Mouse (Mus musculus): Measurements from ENCODE around the gene Hlcs. TPM values are rescaled to one million over a fixed set of nuclear protein-coding genes. Genes with fewer than 3 reads are reported as not detected.
"Not testable (repeated sequence)": the region's sequence is repeated elsewhere in the genome, so short reads cannot be mapped to it uniquely, and the experiment has no call there.

Gene Hlcs
- polyA plus RNA-seq, 1 experiment, result 6.9 TPM

DNA sequence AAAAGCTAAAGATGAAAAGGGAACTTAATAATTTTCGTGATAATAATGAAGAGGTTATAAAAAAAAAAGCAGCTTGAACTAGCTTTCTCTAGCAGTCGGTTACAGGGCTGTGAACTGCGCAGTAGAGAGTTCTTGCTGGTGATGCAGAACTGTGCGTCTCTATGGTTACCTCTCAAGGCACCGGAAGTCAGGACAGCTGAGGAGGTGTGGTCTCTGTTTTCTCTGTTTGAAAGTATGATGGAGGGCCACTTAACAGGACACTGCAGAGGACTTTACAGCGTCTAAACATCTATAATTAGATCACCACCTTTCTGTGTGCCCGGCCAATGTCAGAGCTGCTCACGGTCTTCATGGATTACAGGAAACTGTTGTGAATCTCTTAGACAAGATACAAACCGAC, 41.1 kb upstream of the Hlcs start:
- Histone ChIP-seq H3K27ac (ENCODE audit: insufficient read depth, low read depth, low read length) (no peak overlapping the region), H3K4me3 (ENCODE audit: insufficient read depth, low read depth, low read length) (no peak overlapping the region), H3K27me3 (replicated peaks; ENCODE audit: control insufficient read depth, insufficient read depth, low read length) (no peaks in the 10 kb centered on the region), H3K4me1 (ENCODE audit: control insufficient read depth, insufficient read depth, low read length) (no peaks in the 10 kb centered on the region; the same call in 1 of the 2 replicates), H3K36me3 (ENCODE audit: control insufficient read depth, insufficient read depth, low read length) (no peaks in the 10 kb centered on the region)
- DNase-seq, result peak; percentile 15
- whole genome bisulfite sequencing, result 24% methylated on average over 9 of the region's 9 CpGs
- no peak for TF ChIP-seq CTCF (conservative IDR thresholded peaks at IDR 0.05; ENCODE audit: insufficient read depth, insufficient read length, low read depth, low read length)
- no peak for TF ChIP-seq POLR2A (IDR thresholded peaks at IDR 0.05; ENCODE audit: low read depth, low read length)

DNA sequence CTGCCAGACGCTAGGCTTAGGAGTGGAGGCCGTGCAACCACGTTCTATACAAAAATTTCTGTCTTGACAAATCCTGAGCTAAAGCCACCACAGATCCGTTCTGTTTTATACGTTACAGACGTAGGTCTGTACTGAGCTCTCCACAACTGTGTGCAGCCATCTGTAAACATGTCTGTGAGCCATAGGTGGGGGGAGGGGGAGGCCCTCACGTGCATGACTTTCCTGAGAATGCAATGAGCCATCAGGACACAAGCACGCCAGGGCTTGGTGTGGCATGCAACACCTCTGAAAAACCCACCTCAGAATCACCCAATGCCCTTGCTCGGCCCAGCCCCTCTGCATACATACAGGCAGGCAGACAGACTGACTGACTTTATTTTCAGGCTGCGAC, 36.9 kb upstream of the Hlcs start:
- Histone ChIP-seq H3K27me3 (replicated peaks; ENCODE audit: control insufficient read depth, insufficient read depth, low read length) (no peaks in the 10 kb centered on the region), H3K27ac (ENCODE audit: insufficient read depth, low read depth, low read length) (no peak overlapping the region), H3K4me1 (ENCODE audit: control insufficient read depth, insufficient read depth, low read length) (no peaks in the 10 kb centered on the region; the same call in 1 of the 2 replicates), H3K4me3 (ENCODE audit: insufficient read depth, low read depth, low read length) (no peak overlapping the region), H3K36me3 (ENCODE audit: control insufficient read depth, insufficient read depth, low read length) (no peaks in the 10 kb centered on the region)
- 56% methylated on average over 10 of the region's 10 CpGs for WGBS
- TF ChIP-seq CTCF (conservative IDR thresholded peaks at IDR 0.05; ENCODE audit: insufficient read depth, insufficient read length, low read depth, low read length), result no peak
- TF ChIP-seq POLR2A (IDR thresholded peaks at IDR 0.05; ENCODE audit: low read depth, low read length), result no peak
- no peak for DNase-seq

DNA sequence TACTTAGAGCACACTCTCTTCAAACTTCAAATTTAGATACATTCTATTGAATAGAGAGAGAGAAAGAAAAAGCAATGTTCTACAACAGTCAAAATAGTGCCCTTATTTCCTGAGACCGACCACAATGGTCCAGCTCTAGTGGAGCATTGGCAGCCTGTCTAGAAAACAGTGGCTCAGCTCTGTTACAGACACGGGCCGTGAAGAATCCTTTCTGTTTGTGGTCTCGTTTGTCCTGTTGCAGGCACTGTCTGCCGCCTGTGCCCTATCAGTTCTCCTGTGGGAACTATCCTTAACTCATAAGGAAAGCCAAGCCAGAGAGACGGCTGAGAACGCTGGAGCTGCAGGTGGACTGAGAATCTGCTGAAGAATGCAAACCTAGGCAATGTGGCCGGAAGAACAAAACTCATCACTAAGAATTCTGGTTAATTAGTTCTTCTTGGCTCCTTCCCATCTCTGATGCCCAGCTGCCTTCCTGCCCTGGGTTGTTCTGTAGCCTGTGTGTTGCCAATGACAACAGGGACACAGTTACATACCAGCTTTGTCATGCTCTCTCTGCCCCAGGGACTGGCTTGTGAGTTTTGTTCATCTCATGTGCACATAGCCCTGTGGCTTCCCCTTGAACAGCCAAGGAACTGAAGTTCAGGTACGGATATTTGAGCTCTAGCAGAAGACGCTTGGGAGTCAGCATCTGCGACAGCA, 36.4 kb upstream of the Hlcs start:
- H3K36me3 ChIP-seq (ENCODE audit: control insufficient read depth, insufficient read depth, low read length), result no peaks in the 10 kb centered on the region
- no peak for TF ChIP-seq CTCF (conservative IDR thresholded peaks at IDR 0.05; ENCODE audit: insufficient read depth, insufficient read length, low read depth, low read length)
- no peak for TF ChIP-seq POLR2A (IDR thresholded peaks at IDR 0.05; ENCODE audit: low read depth, low read length)
- no peaks in the 10 kb centered on the region for H3K27me3 ChIP-seq (replicated peaks; ENCODE audit: control insufficient read depth, insufficient read depth, low read length)
- peak; percentile 59 for DNase-seq
- H3K4me1 ChIP-seq (ENCODE audit: control insufficient read depth, insufficient read depth, low read length), result no peaks in the 10 kb centered on the region; the same call in 1 of the 2 replicates
- no peak overlapping the region for H3K27ac ChIP-seq (ENCODE audit: insufficient read depth, low read depth, low read length)
- H3K4me3 ChIP-seq (ENCODE audit: insufficient read depth, low read depth, low read length), result no peak overlapping the region
- WGBS, result 43% methylated on average over 11 of the region's 11 CpGs

DNA sequence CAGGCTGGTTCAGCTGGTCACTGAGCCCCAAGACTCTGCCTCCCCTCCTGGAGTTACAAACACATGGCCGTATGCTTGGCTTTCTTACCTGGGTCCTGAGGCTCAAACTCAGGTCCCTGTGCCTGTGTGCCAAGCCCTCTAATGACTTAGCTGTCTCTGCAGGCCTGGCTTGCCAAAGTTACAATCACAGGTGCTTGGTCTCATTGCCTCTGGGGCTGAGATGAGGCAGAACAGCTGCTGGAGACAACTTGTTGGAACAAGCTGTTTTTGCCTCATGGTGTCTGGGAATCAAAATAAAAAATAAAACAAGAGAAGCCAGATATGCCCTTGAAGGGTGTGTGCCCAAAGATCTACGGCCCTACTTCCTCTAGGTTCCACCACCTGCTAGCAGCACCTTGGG, 35.4 kb upstream of the Hlcs start:
- no peak for DNase-seq
- no peaks in the 10 kb centered on the region for H3K27me3 ChIP-seq (replicated peaks; ENCODE audit: control insufficient read depth, insufficient read depth, low read length)
- no peak for TF ChIP-seq CTCF (conservative IDR thresholded peaks at IDR 0.05; ENCODE audit: insufficient read depth, insufficient read length, low read depth, low read length)
- no peak for TF ChIP-seq POLR2A (IDR thresholded peaks at IDR 0.05; ENCODE audit: low read depth, low read length)
- no peak overlapping the region for H3K27ac ChIP-seq (ENCODE audit: insufficient read depth, low read depth, low read length)
- 91% methylated on average over 2 of the region's 2 CpGs for WGBS
- no peak overlapping the region for H3K4me3 ChIP-seq (ENCODE audit: insufficient read depth, low read depth, low read length)
- H3K36me3 ChIP-seq (ENCODE audit: control insufficient read depth, insufficient read depth, low read length), result no peaks in the 10 kb centered on the region
- H3K4me1 ChIP-seq (ENCODE audit: control insufficient read depth, insufficient read depth, low read length), result no peaks in the 10 kb centered on the region; the same call in 1 of the 2 replicates

DNA sequence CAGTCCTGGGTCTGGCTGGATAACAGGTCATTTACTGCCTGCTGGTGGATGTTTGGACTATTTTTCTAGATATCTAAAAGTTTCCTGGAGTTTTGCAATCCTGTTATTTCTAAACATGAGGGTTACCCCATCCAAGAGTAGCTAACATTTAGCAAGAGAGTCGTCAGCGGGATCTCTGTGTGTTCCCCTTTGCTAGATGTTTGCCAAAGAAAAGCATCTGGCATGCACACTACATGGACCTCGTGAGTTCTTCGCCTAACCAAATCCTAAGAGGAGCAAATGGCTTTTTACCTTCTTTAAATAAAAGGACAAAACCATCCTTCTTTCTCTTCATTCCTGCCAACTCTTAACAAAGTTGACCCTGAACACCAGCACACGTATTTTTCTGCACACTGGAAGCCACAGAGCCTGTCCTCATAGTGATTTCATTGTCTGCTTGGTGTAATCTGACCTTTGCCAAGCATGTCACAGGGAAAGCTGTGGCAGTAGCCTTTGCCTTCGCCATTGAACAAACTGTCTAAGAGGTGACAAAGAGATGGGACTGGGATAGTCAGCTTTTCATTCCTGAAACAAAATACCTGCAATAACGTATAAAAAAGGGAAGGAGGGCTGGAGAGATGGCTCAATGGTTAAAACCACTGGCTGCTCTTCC, 33.8 kb upstream of the Hlcs start:
- TF ChIP-seq POLR2A (IDR thresholded peaks at IDR 0.05; ENCODE audit: low read depth, low read length) (no peak), CTCF (conservative IDR thresholded peaks at IDR 0.05; ENCODE audit: insufficient read depth, insufficient read length, low read depth, low read length) (no peak)
- Histone ChIP-seq H3K4me3 (ENCODE audit: insufficient read depth, low read depth, low read length) (no peak overlapping the region), H3K36me3 (ENCODE audit: control insufficient read depth, insufficient read depth, low read length) (no peaks in the 10 kb centered on the region), H3K27me3 (replicated peaks; ENCODE audit: control insufficient read depth, insufficient read depth, low read length) (no peaks in the 10 kb centered on the region), H3K27ac (ENCODE audit: insufficient read depth, low read depth, low read length) (no peak overlapping the region), H3K4me1 (ENCODE audit: control insufficient read depth, insufficient read depth, low read length) (no peaks in the 10 kb centered on the region; the same call in 1 of the 2 replicates)
- no peak for DNase-seq
- WGBS, result 84% methylated on average over 7 of the region's 7 CpGs

DNA sequence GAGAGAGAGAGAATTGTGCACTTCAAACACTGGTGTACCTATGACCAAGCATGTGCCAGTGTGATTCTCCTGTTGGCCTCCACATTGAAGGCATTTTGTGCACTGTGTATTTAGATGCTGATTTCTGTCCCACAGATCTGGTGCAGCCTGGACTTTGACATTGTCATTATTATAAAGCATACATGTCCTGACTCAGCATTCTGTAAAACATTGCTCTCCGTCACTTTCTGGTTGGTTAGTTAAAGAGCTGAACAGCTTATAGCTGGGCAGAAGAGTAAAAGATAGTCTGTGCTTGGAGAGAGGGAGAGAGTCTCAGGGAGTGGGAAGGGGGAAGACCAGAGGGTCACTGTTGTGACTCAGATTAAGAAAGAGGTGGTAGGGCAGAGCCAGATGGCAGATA, 32.4 kb upstream of the Hlcs start:
- no peak for DNase-seq
- TF ChIP-seq POLR2A (IDR thresholded peaks at IDR 0.05; ENCODE audit: low read depth, low read length) (no peak), CTCF (conservative IDR thresholded peaks at IDR 0.05; ENCODE audit: insufficient read depth, insufficient read length, low read depth, low read length) (no peak)

DNA sequence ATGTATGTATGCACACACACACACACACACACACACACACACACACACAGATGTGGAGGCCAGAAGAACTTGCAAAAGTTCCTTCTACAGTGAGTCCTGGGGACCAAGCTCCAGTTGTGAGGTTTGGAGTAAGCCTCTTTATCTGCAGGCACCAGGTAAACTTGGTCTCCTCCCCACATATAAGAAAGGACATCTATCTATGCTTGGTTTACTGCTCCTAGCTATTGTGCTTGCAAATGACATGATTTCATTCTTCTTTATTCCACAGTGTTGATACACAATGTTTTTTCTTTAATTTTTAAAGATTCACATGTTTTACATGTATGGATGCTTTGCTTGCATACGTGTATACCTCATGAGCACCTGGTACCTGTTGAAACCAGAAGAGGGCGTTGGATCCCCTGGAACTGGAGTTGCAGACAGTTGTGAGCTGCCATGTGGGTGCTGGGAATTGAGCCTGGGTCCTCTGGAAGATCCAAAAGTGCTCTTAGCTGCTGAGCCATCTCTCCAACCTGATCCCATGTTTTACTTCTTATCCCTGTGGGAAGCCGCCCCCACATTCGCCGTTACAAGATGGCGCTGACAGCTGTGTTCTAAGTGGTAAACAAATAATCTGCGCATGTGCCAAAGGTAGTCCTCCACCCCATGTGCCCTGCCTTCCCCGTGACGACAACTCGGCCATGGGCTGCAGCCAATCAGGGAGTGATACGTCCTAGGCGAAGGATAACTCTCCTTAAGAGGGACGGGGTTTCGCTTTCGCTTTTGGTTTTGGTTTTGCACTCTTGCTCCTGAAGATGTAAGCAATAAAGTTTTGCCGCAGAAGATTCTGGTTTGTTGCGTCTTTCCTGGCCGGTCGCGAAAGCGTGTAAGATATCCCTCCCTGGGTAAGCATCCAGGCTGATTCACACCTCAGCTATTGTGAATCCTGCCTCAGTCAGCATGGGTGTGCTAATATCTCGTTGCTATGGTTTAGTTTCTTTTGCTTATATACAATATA, 26.1 kb upstream of the Hlcs start:
- H3K4me1 ChIP-seq (ENCODE audit: control insufficient read depth, insufficient read depth, low read length); H3K27me3 ChIP-seq (replicated peaks; ENCODE audit: control insufficient read depth, insufficient read depth, low read length); H3K4me3 ChIP-seq (ENCODE audit: insufficient read depth, low read depth, low read length); H3K36me3 ChIP-seq (ENCODE audit: control insufficient read depth, insufficient read depth, low read length); DNase-seq; H3K27ac ChIP-seq (ENCODE audit: insufficient read depth, low read depth, low read length): not testable (repeated sequence)
- WGBS, result 94% methylated on average over 21 of the region's 22 CpGs

More for the DNA sequence above, 32.4 kb upstream of the Hlcs start:
- H3K4me1 ChIP-seq (ENCODE audit: control insufficient read depth, insufficient read depth, low read length), result no peaks in the 10 kb centered on the region; the same call in 1 of the 2 replicates
- H3K4me3 ChIP-seq (ENCODE audit: insufficient read depth, low read depth, low read length), result no peak overlapping the region
- H3K36me3 ChIP-seq (ENCODE audit: control insufficient read depth, insufficient read depth, low read length), result no peaks in the 10 kb centered on the region
- H3K27ac ChIP-seq (ENCODE audit: insufficient read depth, low read depth, low read length), result no peak overlapping the region
- no peaks in the 10 kb centered on the region for H3K27me3 ChIP-seq (replicated peaks; ENCODE audit: control insufficient read depth, insufficient read depth, low read length)
- WGBS, result 75% methylated on average over 1 of the region's 1 CpGs

All from kidney, adult 2 months (tissue).